Mouse (Mus musculus): ENCODE results near the gene H2-DMb1. TPM values are rescaled to one million over a fixed set of nuclear protein-coding genes. Genes with fewer than 3 reads are reported as not detected.

Gene H2-DMb1
- polyA plus RNA-seq, 1 experiment from 2014 or later: 4.2 TPM

DNA sequence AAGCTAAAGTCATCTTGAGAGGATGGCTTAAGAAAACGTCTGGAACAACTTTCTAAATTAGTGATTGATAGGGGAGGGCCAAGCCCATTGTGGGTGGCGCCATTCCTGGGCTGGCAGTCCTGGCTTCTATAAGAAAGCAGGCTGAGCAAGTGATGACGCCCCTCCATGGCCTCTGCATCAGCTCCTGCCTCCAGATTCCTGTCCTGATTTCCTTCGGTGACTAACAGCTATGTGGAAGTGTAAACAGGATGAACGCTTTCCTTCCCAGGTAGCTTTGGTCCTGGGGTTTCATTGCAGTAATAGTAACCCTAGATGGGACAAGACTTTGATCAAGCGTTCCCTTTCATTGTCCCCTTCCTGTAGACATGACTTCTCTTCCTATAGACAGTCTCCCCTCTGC, 26.1 kb downstream of the H2-DMb1 start:
- Histone ChIP-seq H3K9me3 (ENCODE audit: control insufficient read depth, low read length) (peaks cover 6% of the 10 kb centered on the region; the same call in 1 of the 2 replicates), H3K36me3 (ENCODE audit: control insufficient read depth, insufficient read depth, low read length) (no peaks in the 10 kb centered on the region)

GRCm38 (mm10) chr17:34179913-34180859, 27.3 kb downstream of the H2-DMb1 start:
- no peak overlapping the region for H3K9ac ChIP-seq (ENCODE audit: low read depth, low read length)
- H3K36me3 ChIP-seq (ENCODE audit: control insufficient read depth, insufficient read depth, low read length): no peaks in the 10 kb centered on the region
- H3K4me1 ChIP-seq (ENCODE audit: control insufficient read depth, insufficient read depth, low read length): no peaks in the 10 kb centered on the region
- H3K9me3 ChIP-seq (ENCODE audit: control insufficient read depth, low read length): peaks cover 6% of the 10 kb centered on the region; the same call in 1 of the 2 replicates
- H3K4me3 ChIP-seq (ENCODE audit: low read length): no peak overlapping the region
- no peak overlapping the region for H3K4me2 ChIP-seq (replicated peaks; ENCODE audit: low read depth, low read length)
- 76% methylated on average over 13 of the region's 13 CpGs for WGBS
- no peak overlapping the region for H3K27ac ChIP-seq (ENCODE audit: low read depth, low read length)
- ATAC-seq (ENCODE audit: low FRiP score, low TSS enrichment): no peak
- H3K27me3 ChIP-seq (ENCODE audit: control insufficient read depth, insufficient read depth, low read length): peaks cover 12% of the 10 kb centered on the region; the same call in 1 of the 2 replicates

More for the DNA sequence above, 26.1 kb downstream of the H2-DMb1 start:
- H3K9ac ChIP-seq (ENCODE audit: low read depth, low read length): no peak overlapping the region
- H3K27ac ChIP-seq (ENCODE audit: low read depth, low read length): no peak overlapping the region
- 65% methylated on average over 6 of the region's 6 CpGs for WGBS
- H3K4me2 ChIP-seq (replicated peaks; ENCODE audit: low read depth, low read length): no peak overlapping the region
- ATAC-seq (ENCODE audit: low FRiP score, low TSS enrichment): no peak
- 0 out of 2 replicates have a peak, but pooled peaks cover 11% of the 10 kb centered on the region for H3K27me3 ChIP-seq (ENCODE audit: control insufficient read depth, insufficient read depth, low read length)
- no peak overlapping the region for H3K4me3 ChIP-seq (ENCODE audit: low read length)
- H3K4me1 ChIP-seq (ENCODE audit: control insufficient read depth, insufficient read depth, low read length): no peaks in the 10 kb centered on the region

GRCm38 (mm10) chr17:34183564-34184219, 30.8 kb downstream of the H2-DMb1 start:
- Histone ChIP-seq H3K9ac (ENCODE audit: low read depth, low read length) (no peak overlapping the region), H3K27me3 (ENCODE audit: control insufficient read depth, insufficient read depth, low read length) (peaks cover 31% of the 10 kb centered on the region), H3K4me2 (replicated peaks; ENCODE audit: low read depth, low read length) (no peak overlapping the region), H3K9me3 (ENCODE audit: control insufficient read depth, low read length) (no peaks in the 10 kb centered on the region), H3K27ac (ENCODE audit: low read depth, low read length) (no peak overlapping the region), H3K4me1 (ENCODE audit: control insufficient read depth, insufficient read depth, low read length) (no peaks in the 10 kb centered on the region), H3K36me3 (ENCODE audit: control insufficient read depth, insufficient read depth, low read length) (no peaks in the 10 kb centered on the region), H3K4me3 (ENCODE audit: low read length) (no peak overlapping the region)
- no peak for ATAC-seq (ENCODE audit: low FRiP score, low TSS enrichment)
- WGBS: 70% methylated on average over 15 of the region's 15 CpGs

- no peak overlapping the region for H3K9ac ChIP-seq (ENCODE audit: low read depth, low read length)
- 85% methylated on average over 9 of the region's 9 CpGs for WGBS
- H3K27ac ChIP-seq (ENCODE audit: low read depth, low read length): no peak overlapping the region
- H3K4me3 ChIP-seq (ENCODE audit: low read length): no peak overlapping the region
- H3K4me2 ChIP-seq (replicated peaks; ENCODE audit: low read depth, low read length): no peak overlapping the region
- H3K4me1 ChIP-seq (ENCODE audit: control insufficient read depth, insufficient read depth, low read length): no peaks in the 10 kb centered on the region
- H3K9me3 ChIP-seq (ENCODE audit: control insufficient read depth, low read length): no peaks in the 10 kb centered on the region
- H3K27me3 ChIP-seq (ENCODE audit: control insufficient read depth, insufficient read depth, low read length): peaks cover 36% of the 10 kb centered on the region
- ATAC-seq (ENCODE audit: low FRiP score, low TSS enrichment): no peak
- H3K36me3 ChIP-seq (ENCODE audit: control insufficient read depth, insufficient read depth, low read length): no peaks in the 10 kb centered on the region
Measured at GRCm38 (mm10) chr17:34185526-34185925, 32.7 kb downstream of the H2-DMb1 start.

DNA sequence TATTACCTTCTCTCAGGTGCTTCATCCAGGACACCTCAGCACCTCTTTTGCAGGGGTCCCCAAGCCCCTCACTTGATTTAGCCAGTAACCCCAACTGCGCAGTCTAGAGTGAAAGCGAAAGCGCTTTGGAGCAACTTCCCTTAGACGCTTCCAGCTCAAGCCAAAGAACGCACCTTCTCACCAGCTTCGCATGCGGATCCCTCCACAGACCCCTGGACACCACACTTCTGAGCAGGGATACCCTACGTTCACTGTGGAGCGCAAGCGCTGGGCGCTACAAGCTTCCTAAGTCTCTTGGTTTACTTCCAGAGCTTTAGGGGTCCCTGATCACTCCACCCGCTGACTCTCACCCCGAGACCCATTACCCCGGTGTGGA, 34.0 kb downstream of the H2-DMb1 start:
- WGBS: 4% methylated on average over 14 of the region's 14 CpGs
- peak; percentile 56 for ATAC-seq (ENCODE audit: low FRiP score, low TSS enrichment)
- H3K27me3 ChIP-seq (ENCODE audit: control insufficient read depth, insufficient read depth, low read length): peaks cover 36% of the 10 kb centered on the region

DNA sequence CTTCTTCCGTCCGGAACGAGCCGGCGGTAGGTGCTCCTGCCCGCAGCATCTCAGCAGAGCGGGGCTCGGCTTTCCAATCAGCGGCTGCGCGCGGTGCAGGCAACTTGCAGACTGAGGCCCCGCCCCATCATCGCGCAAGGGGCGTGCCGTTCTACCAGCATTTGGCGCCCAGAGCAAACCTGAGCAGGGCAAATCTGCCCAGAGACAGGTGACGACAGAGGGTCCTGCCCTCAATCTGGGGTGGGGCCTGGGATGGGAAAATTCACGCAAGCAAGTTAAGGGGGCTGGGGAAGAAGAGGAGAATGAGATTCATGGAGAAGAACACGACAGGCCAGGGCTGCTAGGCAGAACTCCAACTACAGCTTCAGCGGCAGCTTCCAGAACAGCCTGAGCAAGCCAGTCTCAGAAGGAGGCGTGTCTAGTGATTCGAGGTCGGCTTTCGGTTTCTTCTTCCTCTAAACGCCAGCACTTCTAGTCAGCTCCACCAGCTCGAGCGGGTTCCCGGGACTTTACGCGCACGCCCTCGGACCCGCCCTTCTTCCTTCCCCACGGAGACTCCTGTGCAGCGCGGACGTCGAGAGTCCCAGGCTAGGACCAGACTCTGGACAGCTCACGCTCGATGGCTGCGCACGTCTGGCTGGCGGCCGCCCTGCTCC, 34.5 kb downstream of the H2-DMb1 start, which contains the start of the genes Tap1 and Psmb9:
Gene Tap1, plus strand, starts transcription at position 293 of the 656 bp plus-strand sequence.
Gene Psmb9, minus strand, starts transcription at position 504 of the 656 bp plus-strand sequence.
- peak within 1 kb of the TSS; percentile 52 for H3K4me3 ChIP-seq (ENCODE audit: low read length)
- ATAC-seq (ENCODE audit: low FRiP score, low TSS enrichment): peak; percentile 97
- no peaks in the 10 kb centered on the region for H3K9me3 ChIP-seq (ENCODE audit: control insufficient read depth, low read length)
- peaks cover 41% of the 10 kb centered on the region for H3K27me3 ChIP-seq (ENCODE audit: control insufficient read depth, insufficient read depth, low read length)
- H3K9ac ChIP-seq (ENCODE audit: low read depth, low read length): peak within 1 kb of the TSS; percentile 61
- H3K4me2 ChIP-seq (replicated peaks; ENCODE audit: low read depth, low read length): peak within 1 kb of the TSS; percentile 82
- H3K4me1 ChIP-seq (ENCODE audit: control insufficient read depth, insufficient read depth, low read length): no peaks in the 10 kb centered on the region
- no peaks in the 10 kb centered on the region for H3K36me3 ChIP-seq (ENCODE audit: control insufficient read depth, insufficient read depth, low read length)
- WGBS: under 1% methylated on average over 46 of the region's 46 CpGs
- no peak within 1 kb of the TSS for H3K27ac ChIP-seq (ENCODE audit: low read depth, low read length)

More for the DNA sequence above, 34.0 kb downstream of the H2-DMb1 start:
- Histone ChIP-seq H3K9me3 (ENCODE audit: control insufficient read depth, low read length) (no peaks in the 10 kb centered on the region), H3K9ac (ENCODE audit: low read depth, low read length) (peak overlapping the region; percentile 42; the same call in 1 of the 2 replicates), H3K27ac (ENCODE audit: low read depth, low read length) (no peak overlapping the region), H3K4me1 (ENCODE audit: control insufficient read depth, insufficient read depth, low read length) (no peaks in the 10 kb centered on the region), H3K36me3 (ENCODE audit: control insufficient read depth, insufficient read depth, low read length) (no peaks in the 10 kb centered on the region), H3K4me3 (ENCODE audit: low read length) (peak overlapping the region; percentile 52), H3K4me2 (replicated peaks; ENCODE audit: low read depth, low read length) (peak overlapping the region; percentile 82)

- 3% methylated on average over 20 of the region's 20 CpGs for WGBS
- ATAC-seq (ENCODE audit: low FRiP score, low TSS enrichment): no peak
- peak overlapping the region; percentile 52 for H3K4me3 ChIP-seq (ENCODE audit: low read length)
Measured at GRCm38 (mm10) chr17:34188010-34188409, 35.1 kb downstream of the H2-DMb1 start.

DNA sequence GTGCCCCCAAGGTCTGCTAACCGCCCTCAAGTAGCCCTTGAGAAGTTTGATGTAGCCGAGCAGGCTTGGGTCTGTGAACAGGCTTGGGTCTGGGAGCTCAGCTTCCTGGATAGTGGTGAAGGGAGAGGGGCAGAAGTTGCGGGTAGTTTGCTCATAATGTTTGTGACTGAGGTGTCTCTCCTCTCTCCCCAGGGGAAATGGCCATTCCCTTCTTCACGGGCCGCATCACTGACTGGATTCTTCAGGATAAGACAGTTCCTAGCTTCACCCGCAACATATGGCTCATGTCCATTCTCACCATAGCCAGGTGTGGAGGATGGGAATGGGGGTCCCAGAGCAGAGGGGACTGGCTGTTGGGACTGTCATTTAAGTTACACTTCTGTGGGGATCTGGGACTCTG, 36.1 kb downstream of the H2-DMb1 start:
- Histone ChIP-seq H3K9me3 (ENCODE audit: control insufficient read depth, low read length) (no peaks in the 10 kb centered on the region), H3K4me2 (replicated peaks; ENCODE audit: low read depth, low read length) (no peak overlapping the region), H3K36me3 (ENCODE audit: control insufficient read depth, insufficient read depth, low read length) (no peaks in the 10 kb centered on the region), H3K4me3 (ENCODE audit: low read length) (no peak overlapping the region), H3K4me1 (ENCODE audit: control insufficient read depth, insufficient read depth, low read length) (no peaks in the 10 kb centered on the region), H3K27ac (ENCODE audit: low read depth, low read length) (no peak overlapping the region), H3K27me3 (ENCODE audit: control insufficient read depth, insufficient read depth, low read length) (peaks cover 44% of the 10 kb centered on the region), H3K9ac (ENCODE audit: low read depth, low read length) (no peak overlapping the region)
- no peak for ATAC-seq (ENCODE audit: low FRiP score, low TSS enrichment)
- 65% methylated on average over 6 of the region's 6 CpGs for WGBS

More at GRCm38 (mm10) chr17:34188010-34188409, 35.1 kb downstream of the H2-DMb1 start:
- H3K27me3 ChIP-seq (ENCODE audit: control insufficient read depth, insufficient read depth, low read length): peaks cover 42% of the 10 kb centered on the region
- peak overlapping the region; percentile 82 for H3K4me2 ChIP-seq (replicated peaks; ENCODE audit: low read depth, low read length)
- H3K4me1 ChIP-seq (ENCODE audit: control insufficient read depth, insufficient read depth, low read length): no peaks in the 10 kb centered on the region
- no peaks in the 10 kb centered on the region for H3K9me3 ChIP-seq (ENCODE audit: control insufficient read depth, low read length)
- H3K27ac ChIP-seq (ENCODE audit: low read depth, low read length): no peak overlapping the region
- no peaks in the 10 kb centered on the region for H3K36me3 ChIP-seq (ENCODE audit: control insufficient read depth, insufficient read depth, low read length)
- peak overlapping the region; percentile 61 for H3K9ac ChIP-seq (ENCODE audit: low read depth, low read length)

Data from kidney, embryonic 14.5 days (tissue).